Mouse (Mus musculus) forebrain, embryonic 15.5 days (tissue): Measurements from ENCODE around the gene Mettl26. TPM values are rescaled to one million over a fixed set of nuclear protein-coding genes. Genes with fewer than 3 reads are reported as not detected.
"Not testable (repeated sequence)": the region's sequence is repeated elsewhere in the genome, so short reads cannot be mapped to it uniquely, and the experiment has no call there.

Experiments used
- ATAC-seq: fragments of 200-750 bp; cut with Nextera tagmentation; replicated peaks from 2 replicates; pipeline ENCODE4 v1.8.0; 2017; ENCODE audit warnings: mild to moderate bottlenecking, moderate TSS enrichment, moderate library complexity
- H3K27ac ChIP-seq: fragments of 300-500 bp; sonication (generic); replicated peaks from 2 replicates; pipeline ENCODE4 v1.5.1; 2015; ENCODE audit warnings: mild to moderate bottlenecking, inconsistent platforms
- H3K27me3 ChIP-seq: fragments of 300-500 bp; sonication (generic); 2 replicates; pipeline ENCODE4 v1.6.1; 2015; ENCODE audit warnings: inconsistent platforms
- H3K36me3 ChIP-seq: fragments of 300-500 bp; sonication (generic); 2 replicates; pipeline ENCODE4 v1.6.1; 2015; ENCODE audit warnings: mild to moderate bottlenecking, inconsistent platforms
- H3K4me1 ChIP-seq: fragments of 300-500 bp; sonication (generic); 2 replicates; pipeline ENCODE4 v1.6.1; 2015; ENCODE audit warnings: inconsistent platforms
- H3K4me2 ChIP-seq: fragments of 300-500 bp; sonication (generic); replicated peaks from 2 replicates; pipeline ENCODE4 v1.6.1; 2015; ENCODE audit warnings: mild to moderate bottlenecking, inconsistent platforms
- H3K4me3 ChIP-seq: fragments of 300-500 bp; sonication (generic); 2 replicates; pipeline ENCODE4 v1.5.1; 2015; ENCODE audit warnings: mild to moderate bottlenecking, inconsistent platforms
- H3K9ac ChIP-seq: fragments of 300-500 bp; sonication (generic); replicated peaks from 2 replicates; pipeline ENCODE4 v1.6.1; 2015; ENCODE audit warnings: mild to moderate bottlenecking, inconsistent platforms
- H3K9me3 ChIP-seq: fragments of 300-500 bp; sonication (generic); 2 replicates; pipeline ENCODE4 v1.6.1; 2016; ENCODE audit warnings: inconsistent platforms
- WGBS: fragments of 180-500 bp; shearing (Covaris S2); methylation state at CpG from one replicate; pipeline ENCODE4 v1.1.7; 2015; ENCODE audit warnings: mixed read lengths; 5-methylcytosine and 5-hydroxymethylcytosine counted together
- polyA plus RNA-seq: library from polyadenylated mRNA; unstranded; fragments of >200 nt; fragmentation: Nextera tagmentation; extraction: Ambion mirVana; gene quantifications from 2 replicates; pipeline ENCODE4 v1.2.1, GENCODE M21; 2015

Mettl26 gene
- polyA plus RNA-seq, 1 experiment from 2014 or later: 61.8 TPM

DNA sequence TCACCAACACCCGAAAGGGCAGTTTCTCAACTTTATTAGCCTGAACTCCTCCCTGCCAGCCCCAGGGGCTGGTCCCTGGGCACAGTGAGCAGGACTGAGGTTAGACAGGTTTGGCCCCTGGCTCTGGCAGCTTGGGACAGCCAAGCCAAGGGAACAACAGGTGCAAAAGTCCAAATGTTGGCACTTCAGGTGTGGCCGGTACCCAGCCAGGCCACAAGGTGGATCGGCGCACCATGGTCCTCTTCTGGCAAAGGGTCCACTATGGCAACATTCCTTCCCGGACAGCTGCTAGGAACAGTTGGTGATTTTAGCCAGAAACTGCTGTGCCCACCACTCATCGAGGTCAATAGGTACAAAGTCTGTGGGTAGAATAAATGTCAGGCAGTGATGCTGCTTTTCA lies 11.2 kb upstream of the Mettl26 start:
- H3K36me3 ChIP-seq: no peaks in the 10 kb centered on the region
- H3K9ac ChIP-seq: no peak overlapping the region
- no peaks in the 10 kb centered on the region for H3K27me3 ChIP-seq
- no peak overlapping the region for H3K4me2 ChIP-seq
- WGBS: 87% methylated on average over 6 of the region's 6 CpGs
- H3K4me3 ChIP-seq: no peak overlapping the region
- H3K9me3 ChIP-seq: no peaks in the 10 kb centered on the region
- H3K4me1 ChIP-seq: peaks cover 35% of the 10 kb centered on the region
- H3K27ac ChIP-seq: no peak overlapping the region
- ATAC-seq: no peak

DNA sequence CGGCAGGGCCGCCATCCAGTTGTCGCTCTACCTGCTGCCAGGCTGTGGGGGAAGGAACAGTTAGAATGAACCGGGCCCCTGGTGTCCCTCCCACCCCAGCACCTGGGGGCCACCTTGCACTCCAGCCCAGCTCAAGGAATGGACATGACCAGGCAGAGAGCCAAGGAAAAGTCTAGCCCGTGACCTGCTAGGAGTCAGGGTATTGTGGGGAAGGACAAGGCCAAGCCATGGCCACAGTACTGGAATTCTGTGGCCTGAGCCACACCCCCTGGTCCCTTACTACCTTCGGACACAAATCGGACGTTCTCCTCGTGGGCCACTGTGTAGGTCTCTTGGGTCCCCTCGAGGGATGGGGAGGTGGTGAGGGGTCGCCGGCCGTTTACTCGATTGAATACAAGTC lies 10.6 kb upstream of the Mettl26 start:
- 91% methylated on average over 14 of the region's 14 CpGs for WGBS
- peaks cover 40% of the 10 kb centered on the region for H3K4me1 ChIP-seq
- H3K27me3 ChIP-seq: no peaks in the 10 kb centered on the region

GRCm38 (mm10) chr17:25865288-25865687 lies 9.6 kb upstream of the Mettl26 start:
- no peaks in the 10 kb centered on the region for H3K9me3 ChIP-seq
- WGBS: 93% methylated on average over 11 of the region's 11 CpGs
- no peak for ATAC-seq
- H3K4me3 ChIP-seq: no peak overlapping the region
- H3K27me3 ChIP-seq: no peaks in the 10 kb centered on the region
- H3K27ac ChIP-seq: no peak overlapping the region
- H3K36me3 ChIP-seq: no peaks in the 10 kb centered on the region
- no peak overlapping the region for H3K4me2 ChIP-seq
- H3K9ac ChIP-seq: no peak overlapping the region
- peaks cover 31% of the 10 kb centered on the region for H3K4me1 ChIP-seq

More for the DNA sequence above, 10.6 kb upstream of the Mettl26 start:
- H3K9ac ChIP-seq: no peak overlapping the region
- no peak overlapping the region for H3K4me3 ChIP-seq
- H3K4me2 ChIP-seq: no peak overlapping the region
- no peaks in the 10 kb centered on the region for H3K36me3 ChIP-seq
- no peaks in the 10 kb centered on the region for H3K9me3 ChIP-seq
- no peak for ATAC-seq
- no peak overlapping the region for H3K27ac ChIP-seq

GRCm38 (mm10) chr17:25866172-25866571 lies 8.7 kb upstream of the Mettl26 start:
- H3K27ac ChIP-seq: no peak overlapping the region
- H3K9me3 ChIP-seq: no peaks in the 10 kb centered on the region
- 90% methylated on average over 3 of the region's 3 CpGs for WGBS
- no peak for ATAC-seq
- H3K4me3 ChIP-seq: no peak overlapping the region
- H3K4me2 ChIP-seq: no peak overlapping the region
- H3K36me3 ChIP-seq: no peaks in the 10 kb centered on the region
- no peaks in the 10 kb centered on the region for H3K27me3 ChIP-seq
- H3K4me1 ChIP-seq: peaks cover 23% of the 10 kb centered on the region
- H3K9ac ChIP-seq: no peak overlapping the region

GRCm38 (mm10) chr17:25867509-25867835 lies 7.4 kb upstream of the Mettl26 start:
- peaks cover 15% of the 10 kb centered on the region for H3K4me1 ChIP-seq
- H3K36me3 ChIP-seq: no peaks in the 10 kb centered on the region
- peak overlapping the region; percentile 100 for H3K4me2 ChIP-seq
- 8% methylated on average over 7 of the region's 7 CpGs for WGBS
- H3K27me3 ChIP-seq: no peaks in the 10 kb centered on the region
- H3K27ac ChIP-seq: no peak overlapping the region
- no peaks in the 10 kb centered on the region for H3K9me3 ChIP-seq
- no peak for ATAC-seq
- H3K9ac ChIP-seq: peak overlapping the region; percentile 75
- peak overlapping the region; percentile 67 for H3K4me3 ChIP-seq

DNA sequence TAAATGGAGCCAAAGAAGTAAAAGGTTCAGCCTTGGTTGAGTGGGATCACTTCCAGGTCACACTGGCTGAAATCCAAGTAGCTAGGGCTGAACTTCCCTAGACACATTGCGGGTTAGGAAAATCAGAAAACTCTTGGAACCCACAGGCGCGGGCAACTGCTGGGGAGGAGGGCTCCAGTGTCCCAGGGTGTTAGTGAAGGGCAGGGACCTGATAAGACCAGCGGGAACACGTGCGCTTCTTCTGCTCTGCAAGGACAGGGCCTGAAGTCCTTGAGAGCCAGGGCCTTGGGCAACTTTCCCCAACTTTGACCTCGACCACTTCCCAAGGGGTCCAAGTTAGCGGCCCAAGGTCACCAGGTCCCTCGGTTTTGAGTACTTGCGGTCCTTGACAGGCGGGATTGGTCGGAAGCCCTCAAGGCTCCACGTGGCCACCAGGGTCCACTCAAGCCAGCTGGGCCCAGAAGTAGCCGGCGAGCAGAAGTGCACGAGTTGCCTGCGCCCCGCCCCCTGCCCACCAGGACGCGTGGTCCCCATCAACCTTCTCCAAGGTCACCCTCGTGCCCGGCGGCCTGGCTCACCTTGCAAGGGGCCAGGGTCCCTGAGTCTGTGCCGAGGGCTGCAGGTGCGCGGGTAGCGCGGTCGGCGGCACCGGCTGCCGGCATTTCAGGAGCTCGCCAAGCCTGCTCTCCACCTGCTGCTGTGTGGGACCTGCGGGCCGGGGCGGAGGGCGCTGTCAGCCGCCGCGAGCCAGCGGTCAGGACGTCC lies 6.9 kb upstream of the Mettl26 start:
- Histone ChIP-seq H3K9me3 (no peaks in the 10 kb centered on the region), H3K4me3 (peak overlapping the region; percentile 67), H3K27ac (0 out of 2 replicates have a peak overlapping the region, but pooled peaks have one; percentile 23), H3K9ac (peak overlapping the region; percentile 75), H3K36me3 (no peaks in the 10 kb centered on the region), H3K4me1 (peaks cover 15% of the 10 kb centered on the region), H3K4me2 (peak overlapping the region; percentile 100), H3K27me3 (no peaks in the 10 kb centered on the region)
- no peak; the same call in none of the 2 replicates for ATAC-seq
- WGBS: under 1% methylated on average over 40 of the region's 42 CpGs

- H3K4me1 ChIP-seq: peaks cover 15% of the 10 kb centered on the region
- H3K9ac ChIP-seq: peak within 1 kb of the TSS; percentile 75
- peak; percentile 89 for ATAC-seq
- no peaks in the 10 kb centered on the region for H3K9me3 ChIP-seq
- H3K27ac ChIP-seq: peak within 1 kb of the TSS; percentile 81
- H3K4me2 ChIP-seq: peak within 1 kb of the TSS; percentile 100
- 0% methylated on average over 24 of the region's 24 CpGs for WGBS
- H3K36me3 ChIP-seq: no peaks in the 10 kb centered on the region
- H3K4me3 ChIP-seq: peak within 1 kb of the TSS; percentile 67
- H3K27me3 ChIP-seq: no peaks in the 10 kb centered on the region
Observed at GRCm38 (mm10) chr17:25868601-25869191, 6.2 kb upstream of the Mettl26 start, which contains the start of gene Mcrip2. Mcrip2 (minus strand) TSS chr17:25868764.

DNA sequence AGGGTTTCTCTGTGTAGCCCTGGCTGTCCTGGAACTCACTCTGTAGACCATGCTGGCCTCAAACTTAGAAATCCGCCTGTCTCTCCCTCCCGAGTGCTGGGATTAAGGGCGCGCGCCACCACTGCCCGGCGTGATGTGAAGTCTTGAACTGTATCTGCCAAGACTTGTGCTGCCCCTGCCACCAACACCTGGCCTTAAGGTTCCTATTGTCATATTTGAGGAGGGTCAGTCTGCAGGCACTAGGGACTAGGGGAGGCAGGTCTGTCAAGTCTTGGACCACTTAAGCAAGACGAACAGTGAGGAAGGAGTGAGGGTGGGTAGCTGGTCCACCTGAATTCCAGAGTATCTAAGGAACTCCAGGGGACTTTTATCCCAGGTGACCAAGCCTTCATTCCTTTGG lies 5.4 kb upstream of the Mettl26 start:
- WGBS: 86% methylated on average over 8 of the region's 8 CpGs
- H3K9me3 ChIP-seq: no peaks in the 10 kb centered on the region
- no peak for ATAC-seq

GRCm38 (mm10) chr17:25869954-25870353 lies 4.9 kb upstream of the Mettl26 start:
- Histone ChIP-seq H3K9me3 (no peaks in the 10 kb centered on the region), H3K4me1 (peaks cover 25% of the 10 kb centered on the region), H3K4me3 (no peak overlapping the region), H3K4me2 (no peak overlapping the region), H3K27ac (no peak overlapping the region), H3K9ac (no peak overlapping the region), H3K36me3 (no peaks in the 10 kb centered on the region), H3K27me3 (no peaks in the 10 kb centered on the region)
- WGBS: 93% methylated on average over 2 of the region's 2 CpGs
- no peak for ATAC-seq

More for the DNA sequence above, 5.4 kb upstream of the Mettl26 start:
- Histone ChIP-seq H3K4me1 (peaks cover 23% of the 10 kb centered on the region), H3K36me3 (no peaks in the 10 kb centered on the region), H3K27ac (no peak overlapping the region), H3K27me3 (no peaks in the 10 kb centered on the region), H3K4me3 (no peak overlapping the region), H3K9ac (no peak overlapping the region), H3K4me2 (no peak overlapping the region)

DNA sequence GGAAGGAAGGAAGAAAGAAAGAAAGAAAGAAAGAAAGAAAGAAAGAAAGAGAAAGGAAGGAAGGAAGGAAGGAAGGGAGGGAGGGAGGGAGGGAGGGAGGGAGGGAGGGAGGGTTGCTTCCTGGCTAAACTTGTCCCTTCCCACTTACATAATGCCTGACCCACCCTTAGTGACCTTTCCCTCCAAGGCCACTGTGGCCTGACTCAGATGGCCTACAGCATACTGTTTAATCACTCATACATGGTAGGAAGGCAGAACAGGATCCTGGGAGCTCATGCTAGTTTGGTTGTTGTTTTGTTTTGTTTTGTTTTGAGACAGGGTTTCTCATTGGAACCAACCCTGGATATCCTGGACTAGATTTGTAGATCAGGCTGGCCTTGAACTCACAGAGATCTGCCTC lies 3.3 kb upstream of the Mettl26 start:
- not testable (repeated sequence) for H3K9ac ChIP-seq, H3K4me2 ChIP-seq, H3K27ac ChIP-seq, H3K9me3 ChIP-seq, H3K27me3 ChIP-seq, ATAC-seq, H3K36me3 ChIP-seq, H3K4me3 ChIP-seq
- H3K4me1 ChIP-seq: peaks cover 34% of the 10 kb centered on the region

DNA sequence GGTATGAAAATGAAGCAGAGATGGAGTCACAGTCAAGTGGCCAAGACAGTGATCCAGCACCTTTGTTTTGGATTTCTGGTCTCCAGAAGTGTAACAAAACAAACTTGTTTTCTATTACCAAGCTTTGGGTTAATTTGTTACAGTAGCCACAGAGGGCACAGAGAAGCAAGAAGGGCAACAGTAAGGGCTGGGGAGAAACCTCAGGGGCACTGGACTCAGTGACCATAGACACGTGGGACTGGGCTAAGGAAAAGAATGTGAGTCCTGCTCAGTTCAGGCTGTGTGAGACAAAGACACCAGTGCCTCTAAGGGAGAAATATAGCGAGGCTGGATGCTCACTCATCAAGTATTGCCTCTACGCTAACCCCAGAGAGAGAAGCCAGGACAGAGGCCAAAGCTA lies 2.2 kb upstream of the Mettl26 start:
- peaks cover 37% of the 10 kb centered on the region for H3K4me1 ChIP-seq
- no peak overlapping the region for H3K9ac ChIP-seq
- no peaks in the 10 kb centered on the region for H3K27me3 ChIP-seq
- H3K4me2 ChIP-seq: no peak overlapping the region
- 83% methylated on average over 3 of the region's 3 CpGs for WGBS
- peaks cover 1% of the 10 kb centered on the region; the same call in 1 of the 2 replicates for H3K36me3 ChIP-seq
- no peak overlapping the region for H3K4me3 ChIP-seq
- no peaks in the 10 kb centered on the region for H3K9me3 ChIP-seq
- no peak for ATAC-seq
- no peak overlapping the region for H3K27ac ChIP-seq

GRCm38 (mm10) chr17:25873405-25874147 lies 1.3 kb upstream of the Mettl26 start:
- H3K9ac ChIP-seq: peak overlapping the region; percentile 55
- peaks cover 33% of the 10 kb centered on the region for H3K4me1 ChIP-seq
- H3K4me2 ChIP-seq: peak overlapping the region; percentile 97
- H3K36me3 ChIP-seq: peaks cover 10% of the 10 kb centered on the region
- WGBS: 84% methylated on average over 11 of the region's 11 CpGs
- H3K27ac ChIP-seq: peak overlapping the region; percentile 94
- no peaks in the 10 kb centered on the region for H3K9me3 ChIP-seq
- H3K27me3 ChIP-seq: no peaks in the 10 kb centered on the region
- ATAC-seq: no peak
- H3K4me3 ChIP-seq: peak overlapping the region; percentile 75
